ENCODE assay signal across 11 mouse cellular contexts in the genomic region with DNA sequence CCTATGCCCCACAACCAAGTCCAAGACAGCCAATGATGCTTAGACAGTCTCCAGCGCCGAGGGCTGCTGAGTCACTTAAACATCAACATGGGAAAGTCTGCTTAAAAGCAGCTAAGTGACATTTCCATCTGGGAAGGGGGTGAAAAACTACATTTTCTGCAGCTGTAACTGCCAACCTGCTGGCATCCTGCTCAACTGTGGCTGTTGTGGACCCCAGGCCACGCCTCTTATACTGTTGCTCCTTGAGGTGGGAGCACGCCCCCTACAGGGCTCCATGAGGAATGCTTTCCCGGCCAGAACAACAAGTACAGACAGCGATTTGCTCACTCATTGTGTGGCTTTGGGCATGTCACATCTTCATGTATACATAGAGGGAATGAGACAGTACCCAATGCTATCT. TPM values are rescaled to one million over a fixed set of nuclear protein-coding genes. Genes with fewer than 3 reads are reported as not detected.
DNase-seq lines count a peak whose midpoint lies in the region; ATAC-seq and TF ChIP-seq lines count a peak whose summit lies in the region.
"Had no signal": no experiment of that assay in that cellular context is flagged by ENCODE, and none has a peak within 500 bp of the region (broad histone marks: within the 10 kb centered on the region; RNA-seq: fewer than 3 reads in every experiment).

No protein-coding gene starts in this region.

- TF ChIP-seq EP300 in ES-Bruce4 (IDR thresholded peaks at IDR 0.05; ENCODE audit: insufficient read depth, low read depth, low read length) = no peak

- TF ChIP-seq CTCF in lung, adult 2 months (IDR thresholded peaks at IDR 0.05; ENCODE audit: insufficient read depth, low read length) = peak; percentile 25
- TF ChIP-seq CTCF in ES-Bruce4 (IDR thresholded peaks at IDR 0.05; ENCODE audit: low read depth, low read length) = peak; percentile 67
- TF ChIP-seq CTCF in bone marrow, adult 2 months (IDR thresholded peaks at IDR 0.05; ENCODE audit: control insufficient read depth, insufficient read depth, low read length) = 0 out of 2 replicates have a peak, but pooled peaks have one; percentile 1

- 0 out of 2 replicates have a peak overlapping the region, but pooled peaks have one; percentile 7 for H3K9ac ChIP-seq in heart, embryonic 11.5 days (ENCODE audit: low read depth, low read length)
- no peak overlapping the region for H3K9ac ChIP-seq in ES-Bruce4 (ENCODE audit: low read depth, poor library complexity, severe bottlenecking)
- H3K9ac ChIP-seq in forebrain, embryonic 12.5 days = no peak overlapping the region
- H3K9ac ChIP-seq: forebrain, embryonic 13.5 days; limb, embryonic 13.5 days had no signal

- no peaks in the 10 kb centered on the region; the same call in 1 of the 2 replicates for H3K36me3 ChIP-seq in heart, embryonic 11.5 days (ENCODE audit: control insufficient read depth, insufficient read depth, low read length)
- no peaks in the 10 kb centered on the region; the same call in 1 of the 2 replicates for H3K36me3 ChIP-seq in ES-Bruce4 (ENCODE audit: control insufficient read depth, insufficient read depth, low read length, poor library complexity, severe bottlenecking)
- H3K36me3 ChIP-seq in forebrain, embryonic 12.5 days (replicated peaks) = no peaks in the 10 kb centered on the region
- H3K36me3 ChIP-seq: limb, embryonic 13.5 days had no signal

- no peak for DNase-seq in heart, postnatal 36 days
- DNase-seq in lung, adult 2 months = no peak
- no peak for DNase-seq in lung, postnatal 25 days (ENCODE audit: low spot score)
- DNase-seq: kidney, adult 11 months; right cerebral cortex, adult 18-20 months had no signal

- peaks cover 3% of the 10 kb centered on the region; the same call in 1 of the 2 replicates for H3K27me3 ChIP-seq in heart, embryonic 11.5 days (ENCODE audit: control insufficient read depth, insufficient read depth, low read length)
- H3K27me3 ChIP-seq in ES-Bruce4 (ENCODE audit: control insufficient read depth, insufficient read depth, low read length, poor library complexity, severe bottlenecking) = no peaks in the 10 kb centered on the region
- no peaks in the 10 kb centered on the region for H3K27me3 ChIP-seq in forebrain, embryonic 12.5 days
- H3K27me3 ChIP-seq: forebrain, embryonic 13.5 days had no signal

- intact Hi-C loops in heart, postnatal 36 days (cut with DNase I) = no loop called here

- H3K4me2 ChIP-seq in heart, embryonic 11.5 days = no peak overlapping the region
- H3K4me2 ChIP-seq in forebrain, embryonic 12.5 days = no peak overlapping the region
- H3K4me2 ChIP-seq: forebrain, embryonic 13.5 days; limb, embryonic 13.5 days had no signal

- no peaks in the 10 kb centered on the region for H3K9me3 ChIP-seq in heart, embryonic 11.5 days (replicated peaks; ENCODE audit: control insufficient read depth, low read length)
- H3K9me3 ChIP-seq in ES-Bruce4 (replicated peaks; ENCODE audit: control insufficient read depth, insufficient read depth, low read length, poor library complexity, severe bottlenecking) = no peaks in the 10 kb centered on the region
- no peaks in the 10 kb centered on the region for H3K9me3 ChIP-seq in forebrain, embryonic 12.5 days
- H3K9me3 ChIP-seq: forebrain, embryonic 13.5 days; limb, embryonic 13.5 days had no signal

- no peak for ATAC-seq in heart, embryonic 11.5 days (replicated peaks; ENCODE audit: insufficient number of reproducible peaks, low FRiP score, low TSS enrichment)
- no peak for ATAC-seq in forebrain, embryonic 12.5 days (ENCODE audit: low FRiP score)
- ATAC-seq: forebrain, embryonic 13.5 days had no signal

- WGBS in heart, embryonic 11.5 days (ENCODE audit: insufficient replicate concordance) = 52% methylated on average over 6 of the region's 6 CpGs
- 71% methylated on average over 6 of the region's 6 CpGs for WGBS in lung, adult 2 months
- 59% methylated on average over 6 of the region's 6 CpGs for WGBS in bone marrow, adult 2 months
- 58% methylated on average over 6 of the region's 6 CpGs for WGBS in forebrain, embryonic 12.5 days

- no peak for TF ChIP-seq POLR2A in lung, adult 2 months (IDR thresholded peaks at IDR 0.05; ENCODE audit: borderline replicate concordance, extremely low read depth, low read depth, low read length)
- TF ChIP-seq POLR2A in ES-Bruce4 (IDR thresholded peaks at IDR 0.05; ENCODE audit: insufficient read depth, low read length) = no peak
- TF ChIP-seq POLR2A in bone marrow, adult 2 months (IDR thresholded peaks at IDR 0.05; ENCODE audit: borderline replicate concordance, control insufficient read depth, low read depth, low read length) = no peak

- H3K4me3 ChIP-seq in heart, embryonic 11.5 days (ENCODE audit: low read depth, low read length) = no peak overlapping the region
- H3K4me3 ChIP-seq in lung, adult 2 months (replicated peaks; ENCODE audit: extremely low read depth, low read depth, low read length) = no peak overlapping the region
- H3K4me3 ChIP-seq in ES-Bruce4 (ENCODE audit: low read depth, low read length) = no peak overlapping the region
- no peak overlapping the region for H3K4me3 ChIP-seq in bone marrow, adult 2 months (replicated peaks; ENCODE audit: control insufficient read depth, low read depth, low read length)
- no peak overlapping the region for H3K4me3 ChIP-seq in forebrain, embryonic 12.5 days (replicated peaks)
- H3K4me3 ChIP-seq: forebrain, embryonic 13.5 days; limb, embryonic 13.5 days had no signal

- H3K27ac ChIP-seq in heart, embryonic 11.5 days (ENCODE audit: low read depth, low read length) = 0 out of 2 replicates have a peak overlapping the region, but pooled peaks have one; percentile 50
- H3K27ac ChIP-seq in ES-Bruce4 (ENCODE audit: insufficient read depth, low read length) = no peak overlapping the region
- H3K27ac ChIP-seq in bone marrow, adult 2 months (ENCODE audit: control insufficient read depth, insufficient read depth, low read depth, low read length, poor library complexity) = no peak overlapping the region
- no peak overlapping the region for H3K27ac ChIP-seq in forebrain, embryonic 12.5 days
- H3K27ac ChIP-seq: forebrain, embryonic 13.5 days; limb, embryonic 13.5 days had no signal

- H3K4me1 ChIP-seq in heart, embryonic 11.5 days (ENCODE audit: control insufficient read depth, insufficient read depth, low read length) = peaks cover 38% of the 10 kb centered on the region
- peaks cover 20% of the 10 kb centered on the region for H3K4me1 ChIP-seq in lung, adult 2 months (ENCODE audit: control insufficient read depth, insufficient read depth, low read length)
- H3K4me1 ChIP-seq in ES-Bruce4 (ENCODE audit: control insufficient read depth, insufficient read depth, low read length) = peaks cover 7% of the 10 kb centered on the region
- H3K4me1 ChIP-seq in bone marrow, adult 2 months (ENCODE audit: control insufficient read depth, insufficient read depth, low read length) = peaks cover 3% of the 10 kb centered on the region; the same call in 1 of the 2 replicates
- no peaks in the 10 kb centered on the region for H3K4me1 ChIP-seq in forebrain, embryonic 12.5 days
- H3K4me1 ChIP-seq: forebrain, embryonic 13.5 days; limb, embryonic 13.5 days had no signal

RNA-seq across cellular contexts. Expression of a gene that starts 25.9 kb away (rescaled TPM):
- polyA plus RNA-seq in heart, embryonic 11.5 days (2014; fragmentation: Nextera tagmentation; extraction: Ambion mirVana) = 51.1 and 54.2 TPM in 2 replicates
- 10 to 100 TPM; 32.0 to 35.5 TPM for total RNA-seq in heart, postnatal 36 days (2021)
- 8.1 and 16.5 TPM in 2 replicates for polyA plus RNA-seq in lung, adult 2 months (2012; rRNA removed)
- 26.4 and 28.1 TPM in 2 replicates for polyA plus RNA-seq in ES-Bruce4 (2011; ENCODE audit: insufficient read depth, insufficient read length, low read depth, missing spikeins)
- polyA plus RNA-seq in bone marrow, adult 2 months (2011; ENCODE audit: insufficient read depth, insufficient read length, low replicate concordance, missing spikeins) = 2.6 and 11.1 TPM in 2 replicates
- 74.0 and 75.4 TPM in 2 replicates for polyA plus RNA-seq in forebrain, embryonic 12.5 days (2016; fragmentation: Nextera tagmentation; extraction: Ambion mirVana)

Comparison
In these comparisons a context has a peak if more than half of its experiments do, and no peak if none do; other contexts are left out.
1. CTCF ChIP-seq: peak in every context shown above with its lines; median percentile 67 in ES-Bruce4; 25 in lung, adult 2 months; 1 in bone marrow, adult 2 months.